Mouse (Mus musculus) heart, embryonic 11.5 days (tissue): ENCODE results near the gene Arhgef11. TPM values are rescaled to one million over a fixed set of nuclear protein-coding genes. Genes with fewer than 3 reads are reported as not detected.
A peak's percentile ranks its signal among the peaks of the same experiment; 100 is the strongest.

Experiments used
- ATAC-seq: fragments of 200-750 bp; cut with Nextera tagmentation; replicated peaks from 2 replicates; pipeline ENCODE4 v1.8.0; 2017; ENCODE audit warnings: moderate library complexity; ENCODE audit not compliant: insufficient number of reproducible peaks, low FRiP score, low TSS enrichment
- H3K27ac ChIP-seq: fragments of 300-500 bp; sonication (generic); 2 replicates; pipeline ENCODE4 v1.5.1; 2014; ENCODE audit warnings: mild to moderate bottlenecking, low read depth, low read length
- H3K27me3 ChIP-seq: fragments of 300-500 bp; sonication (generic); 2 replicates; pipeline ENCODE4 v1.6.1; 2014; ENCODE audit warnings: mild to moderate bottlenecking, low read length, mixed read lengths; ENCODE audit not compliant: control insufficient read depth, insufficient read depth
- H3K36me3 ChIP-seq: fragments of 300-500 bp; sonication (generic); 2 replicates; pipeline ENCODE4 v1.6.1; 2014; ENCODE audit warnings: mild to moderate bottlenecking, low read length, moderate library complexity, mixed read lengths; ENCODE audit not compliant: control insufficient read depth, insufficient read depth
- H3K4me1 ChIP-seq: fragments of 300-500 bp; sonication (generic); 2 replicates; pipeline ENCODE4 v1.6.1; 2014; ENCODE audit warnings: low read length; ENCODE audit not compliant: control insufficient read depth, insufficient read depth
- H3K4me2 ChIP-seq: fragments of 300-500 bp; sonication (generic); 2 replicates; pipeline ENCODE4 v1.6.1; 2014; ENCODE audit warnings: mild to moderate bottlenecking, moderate library complexity
- H3K4me3 ChIP-seq: fragments of 300-500 bp; sonication (generic); 2 replicates; pipeline ENCODE4 v1.5.1; 2014; ENCODE audit warnings: low read depth, low read length
- H3K9ac ChIP-seq: fragments of 300-500 bp; sonication (generic); 2 replicates; pipeline ENCODE4 v1.6.1; 2014; ENCODE audit warnings: mild to moderate bottlenecking, low read depth, low read length, moderate library complexity
- H3K9me3 ChIP-seq: fragments of 300-500 bp; sonication (generic); replicated peaks from 2 replicates; pipeline ENCODE4 v1.6.1; 2016; ENCODE audit warnings: low read length; ENCODE audit not compliant: control insufficient read depth
- WGBS: fragments of 180-500 bp; shearing (Covaris S2); extraction: QIAGEN DNeasy Blood & Tissue Kit; methylation state at CpG from one replicate; pipeline ENCODE4 v1.1.7; 2014; ENCODE audit not compliant: insufficient replicate concordance; 5-methylcytosine and 5-hydroxymethylcytosine counted together
- polyA plus RNA-seq: library from polyadenylated mRNA; unstranded; fragments of >200 nt; fragmentation: Nextera tagmentation; extraction: Ambion mirVana; gene quantifications from 2 replicates; pipeline ENCODE4 v1.2.1, GENCODE M21; 2014

Gene Arhgef11
- polyA plus RNA-seq, 1 experiment from 2014 or later, result 11.0 TPM

GRCm38 (mm10) chr3:87742735-87743134 lies 125.4 kb downstream of the Arhgef11 start:
- H3K4me2 ChIP-seq, result no peak overlapping the region
- no peak overlapping the region for H3K9ac ChIP-seq
- H3K9me3 ChIP-seq, result no peaks in the 10 kb centered on the region
- H3K4me3 ChIP-seq, result no peak overlapping the region
- 0 out of 2 replicates have a peak, but pooled peaks cover 3% of the 10 kb centered on the region for H3K4me1 ChIP-seq
- H3K36me3 ChIP-seq, result peaks cover 5% of the 10 kb centered on the region; the same call in 1 of the 2 replicates
- no peak for ATAC-seq
- WGBS, result 80% methylated on average over 16 of the region's 16 CpGs
- H3K27me3 ChIP-seq, result 0 out of 2 replicates have a peak, but pooled peaks cover 4% of the 10 kb centered on the region
- no peak overlapping the region for H3K27ac ChIP-seq

- H3K27me3 ChIP-seq, result 0 out of 2 replicates have a peak, but pooled peaks cover 4% of the 10 kb centered on the region
- no peak overlapping the region for H3K4me3 ChIP-seq
- no peak overlapping the region for H3K27ac ChIP-seq
- 84% methylated on average over 4 of the region's 4 CpGs for WGBS
- H3K4me2 ChIP-seq, result no peak overlapping the region
- no peak overlapping the region for H3K9ac ChIP-seq
- 0 out of 2 replicates have a peak, but pooled peaks cover 3% of the 10 kb centered on the region for H3K4me1 ChIP-seq
- H3K9me3 ChIP-seq, result no peaks in the 10 kb centered on the region
- no peak for ATAC-seq
- no peaks in the 10 kb centered on the region; the same call in 1 of the 2 replicates for H3K36me3 ChIP-seq
These were observed 126.6 kb downstream of the Arhgef11 start for GRCm38 (mm10) chr3:87743927-87744326.

GRCm38 (mm10) chr3:87745036-87745659 lies 127.8 kb downstream of the Arhgef11 start:
- Histone ChIP-seq H3K27ac (no peak overlapping the region), H3K9ac (no peak overlapping the region), H3K4me2 (peak overlapping the region; percentile 56), H3K9me3 (no peaks in the 10 kb centered on the region), H3K4me1 (0 out of 2 replicates have a peak, but pooled peaks cover 3% of the 10 kb centered on the region), H3K4me3 (peak overlapping the region; percentile 11), H3K36me3 (no peaks in the 10 kb centered on the region; the same call in none of the 2 replicates), H3K27me3 (0 out of 2 replicates have a peak, but pooled peaks cover 4% of the 10 kb centered on the region)
- ATAC-seq, result no peak
- WGBS, result 26% methylated on average over 18 of the region's 18 CpGs

- Histone ChIP-seq H3K9ac (no peak within 1 kb of the TSS), H3K4me1 (0 out of 2 replicates have a peak, but pooled peaks cover 3% of the 10 kb centered on the region), H3K9me3 (no peaks in the 10 kb centered on the region), H3K27me3 (peaks cover 9% of the 10 kb centered on the region; the same call in 1 of the 2 replicates), H3K36me3 (no peaks in the 10 kb centered on the region; the same call in 1 of the 2 replicates), H3K27ac (no peak within 1 kb of the TSS), H3K4me2 (no peak within 1 kb of the TSS), H3K4me3 (no peak within 1 kb of the TSS)
- 36% methylated on average over 13 of the region's 13 CpGs for WGBS
- no peak for ATAC-seq
These were observed 131.1 kb downstream of the Arhgef11 start, which contains the start of gene Lrrc71 for GRCm38 (mm10) chr3:87748431-87748830. Gene Lrrc71 (minus strand): TSS chr3:87748625.

- H3K4me2 ChIP-seq, result no peak overlapping the region
- no peak overlapping the region for H3K27ac ChIP-seq
- H3K9ac ChIP-seq, result no peak overlapping the region
- H3K4me1 ChIP-seq, result 0 out of 2 replicates have a peak, but pooled peaks cover 3% of the 10 kb centered on the region
- no peaks in the 10 kb centered on the region; the same call in 1 of the 2 replicates for H3K36me3 ChIP-seq
- no peak for ATAC-seq
- H3K9me3 ChIP-seq, result no peaks in the 10 kb centered on the region
- no peak overlapping the region for H3K4me3 ChIP-seq
- 14% methylated on average over 5 of the region's 5 CpGs for WGBS
- peaks cover 9% of the 10 kb centered on the region for H3K27me3 ChIP-seq
These were observed 131.7 kb downstream of the Arhgef11 start for GRCm38 (mm10) chr3:87749036-87749435.

- no peak overlapping the region for H3K4me3 ChIP-seq
- H3K4me1 ChIP-seq, result 0 out of 2 replicates have a peak, but pooled peaks cover 3% of the 10 kb centered on the region
- no peak overlapping the region for H3K27ac ChIP-seq
- H3K9ac ChIP-seq, result no peak overlapping the region
- H3K27me3 ChIP-seq, result peaks cover 16% of the 10 kb centered on the region
- no peaks in the 10 kb centered on the region for H3K9me3 ChIP-seq
- no peaks in the 10 kb centered on the region; the same call in 1 of the 2 replicates for H3K36me3 ChIP-seq
- 88% methylated on average over 12 of the region's 12 CpGs for WGBS
- H3K4me2 ChIP-seq, result no peak overlapping the region
- ATAC-seq, result no peak
These were observed 132.6 kb downstream of the Arhgef11 start for GRCm38 (mm10) chr3:87749977-87750376.

- 78% methylated on average over 3 of the region's 3 CpGs for WGBS
These were observed 135.2 kb downstream of the Arhgef11 start for GRCm38 (mm10) chr3:87752567-87752966.

GRCm38 (mm10) chr3:87753829-87754228 lies 136.5 kb downstream of the Arhgef11 start:
- WGBS, result 83% methylated on average over 13 of the region's 13 CpGs
- Histone ChIP-seq H3K9me3 (no peaks in the 10 kb centered on the region), H3K9ac (no peak overlapping the region), H3K4me2 (no peak overlapping the region), H3K36me3 (no peaks in the 10 kb centered on the region; the same call in 1 of the 2 replicates), H3K4me1 (no peaks in the 10 kb centered on the region), H3K27me3 (peaks cover 31% of the 10 kb centered on the region), H3K4me3 (no peak overlapping the region), H3K27ac (no peak overlapping the region)
- ATAC-seq, result no peak

More at GRCm38 (mm10) chr3:87752567-87752966, 135.2 kb downstream of the Arhgef11 start:
- H3K9ac ChIP-seq, result no peak overlapping the region
- H3K4me3 ChIP-seq, result no peak overlapping the region
- no peaks in the 10 kb centered on the region for H3K9me3 ChIP-seq
- H3K36me3 ChIP-seq, result no peaks in the 10 kb centered on the region; the same call in 1 of the 2 replicates
- peaks cover 27% of the 10 kb centered on the region for H3K27me3 ChIP-seq
- no peak overlapping the region for H3K4me2 ChIP-seq
- ATAC-seq, result no peak
- H3K27ac ChIP-seq, result no peak overlapping the region
- H3K4me1 ChIP-seq, result no peaks in the 10 kb centered on the region
